Comparison of ENCODE assay signal across 7 mouse cellular contexts in genomic region chr2:30463341-30463761, GRCm38 (mm10). TPM values are rescaled to one million over a fixed set of nuclear protein-coding genes. Genes with fewer than 3 reads are reported as not detected.
A peak's percentile ranks its signal among the peaks of the same experiment; 100 is the strongest.
DNase-seq lines count a peak whose midpoint lies in the region; ATAC-seq lines count a peak whose summit lies in the region.

No protein-coding gene starts in this region.

- ATAC-seq in intestine, embryonic 16.5 days, result peak; percentile 72
- ATAC-seq in megakaryocyte progenitor cell, adult 5-6 weeks (replicated peaks; ENCODE audit: poor library complexity), result no peak

- peak overlapping the region; percentile 35 for H3K9ac ChIP-seq in intestine, embryonic 16.5 days (ENCODE audit: low read depth, low read length)

- intact Hi-C loops in gastrocnemius, postnatal 36 days (cut with DNase I), result no loop called here

- peak overlapping the region; percentile 82 for H3K27ac ChIP-seq in intestine, embryonic 16.5 days (ENCODE audit: low read length)

- H3K27me3 ChIP-seq in intestine, embryonic 16.5 days (replicated peaks; ENCODE audit: control insufficient read depth, insufficient read depth, low read length), result no peaks in the 10 kb centered on the region

- WGBS in intestine, embryonic 16.5 days, result 12% methylated on average over 5 of the region's 5 CpGs

- H3K4me1 ChIP-seq in intestine, embryonic 16.5 days (ENCODE audit: control insufficient read depth, insufficient read depth, low read length), result peaks cover 18% of the 10 kb centered on the region

- H3K4me2 ChIP-seq in intestine, embryonic 16.5 days (ENCODE audit: low read depth, low read length), result peak overlapping the region; percentile 68

- H3K4me3 ChIP-seq in intestine, embryonic 16.5 days (ENCODE audit: low read length), result peak overlapping the region; percentile 38; the same call in 1 of the 2 replicates

- H3K36me3 ChIP-seq in intestine, embryonic 16.5 days (ENCODE audit: control insufficient read depth, insufficient read depth, low read length), result no peaks in the 10 kb centered on the region

- no peaks in the 10 kb centered on the region for H3K9me3 ChIP-seq in intestine, embryonic 16.5 days (ENCODE audit: control insufficient read depth, low read length)

- peak; percentile 87 for DNase-seq in urinary bladder, postnatal 14 days (ENCODE audit: low spot score)
- no peak for DNase-seq in urinary bladder, adult 2 months (ENCODE audit: low spot score)
- peak; percentile 77 to 84 for DNase-seq in lung, adult 18-20 months
- DNase-seq in urinary bladder, postnatal 25 days (ENCODE audit: low spot score), result peak; percentile 61
- DNase-seq in gastrocnemius, postnatal 36 days, result no peak

RNA-seq across cellular contexts. Expression of gene Ier5l, which starts 10.7 kb away (rescaled TPM):
- 10.7 and 11.0 TPM in 2 replicates for polyA plus RNA-seq in urinary bladder, adult 2 months (2012; rRNA removed)
- 0.61 and 0.75 TPM in 2 replicates for polyA plus RNA-seq in intestine, embryonic 16.5 days (2015; fragmentation: Nextera tagmentation; extraction: Ambion mirVana)
- total RNA-seq in megakaryocyte progenitor cell, adult 5-6 weeks (2015), result 0.07 and 0.12 TPM in 2 replicates
- 0.10 and 0.96 TPM in 2 replicates for total RNA-seq in megakaryocyte progenitor cell, adult 5-6 weeks (2017)
- 1 to 10 TPM; 1.7 TPM for total RNA-seq in gastrocnemius, postnatal 36 days (2021)

RNA-seq across cellular contexts. Expression of gene Ptpa, which starts 47.5 kb away (rescaled TPM):
- polyA plus RNA-seq in urinary bladder, adult 2 months (2012; rRNA removed), result 90.0 and 93.9 TPM in 2 replicates
- 120 and 132 TPM in 2 replicates for polyA plus RNA-seq in intestine, embryonic 16.5 days (2015; fragmentation: Nextera tagmentation; extraction: Ambion mirVana)
- total RNA-seq in megakaryocyte progenitor cell, adult 5-6 weeks (2015), result 75.9 and 90.4 TPM in 2 replicates
- 63.0 and 63.3 TPM in 2 replicates for total RNA-seq in megakaryocyte progenitor cell, adult 5-6 weeks (2017)
- total RNA-seq in gastrocnemius, postnatal 36 days (2021), result 10 to 100 TPM; 55.1 to 58.9 TPM

RNA-seq across cellular contexts. Expression of gene Crat, which starts 47.7 kb away (rescaled TPM):
- 27.3 and 38.1 TPM in 2 replicates for polyA plus RNA-seq in urinary bladder, adult 2 months (2012; rRNA removed)
- 25.9 and 29.4 TPM in 2 replicates for polyA plus RNA-seq in intestine, embryonic 16.5 days (2015; fragmentation: Nextera tagmentation; extraction: Ambion mirVana)
- 21.2 and 31.7 TPM in 2 replicates for total RNA-seq in megakaryocyte progenitor cell, adult 5-6 weeks (2015)
- total RNA-seq in megakaryocyte progenitor cell, adult 5-6 weeks (2017), result 8.4 and 9.1 TPM in 2 replicates
- total RNA-seq in gastrocnemius, postnatal 36 days (2021), result 100 to 1,000 TPM; 356 to 381 TPM

Comparison
In these comparisons a context has a peak if more than half of its experiments do, and no peak if none do; other contexts are left out.
1. DNase-seq: peak in urinary bladder, postnatal 14 days (single experiment), lung, adult 18-20 months (2 of 2) and urinary bladder, postnatal 25 days (single experiment); none in urinary bladder, adult 2 months (single experiment) and gastrocnemius, postnatal 36 days (0 of 2).
2. RNA of gene Crat, which starts 47.7 kb away (total RNA-seq): 356 to 381 TPM in gastrocnemius, postnatal 36 days; 8.4 to 31.7 TPM in megakaryocyte progenitor cell, adult 5-6 weeks; every median in the first group is over 10 times any median in the second.